Mouse (Mus musculus) liver, embryonic 14.5 days (tissue): ENCODE results near the gene Gimap4. TPM values are rescaled to one million over a fixed set of nuclear protein-coding genes. Genes with fewer than 3 reads are reported as not detected.

Source experiments
- ATAC-seq: fragments of 200-750 bp; cut with Nextera tagmentation; 2 replicates; pipeline ENCODE4 v1.8.0; 2017; ENCODE audit warnings: moderate number of reproducible peaks, mild to moderate bottlenecking, moderate library complexity; ENCODE audit not compliant: insufficient read depth
- DNase-seq, 3 experiments: peaks; one replicate each; pipeline ENCODE4 v3.0.0-alpha.2; 2012 to 2013; ENCODE audit warnings: low read depth in 3 of 3, low spot score in 3 of 3
- H3K27ac ChIP-seq: fragments of 300-500 bp; sonication (generic); 2 replicates; pipeline ENCODE4 v1.5.1; 2014; ENCODE audit warnings: moderate library complexity, mild to moderate bottlenecking, control low read depth, inconsistent platforms
- H3K27me3 ChIP-seq: fragments of 300-500 bp; sonication (generic); 2 replicates; pipeline ENCODE4 v1.6.1; 2014; ENCODE audit warnings: mild to moderate bottlenecking, low read length, moderate library complexity; ENCODE audit not compliant: control insufficient read depth, insufficient read depth
- H3K36me3 ChIP-seq: fragments of 300-500 bp; sonication (generic); replicated peaks from 2 replicates; pipeline ENCODE4 v1.6.1; 2014; ENCODE audit warnings: low read depth; ENCODE audit not compliant: control insufficient read depth, insufficient read depth
- H3K4me1 ChIP-seq, 2 experiments: fragments of 200-500 bp in 1 of 2; fragments of 300-500 bp in 1 of 2; sonication (generic) in 1 of 2; replicated peaks; 2 replicates each; pipeline ENCODE4 v1.6.1; 2012 to 2014; ENCODE audit warnings: antibody characterized with exemption in 1 of 2, inconsistent platforms in 1 of 2, low read length in 1 of 2; ENCODE audit not compliant: control insufficient read depth in 2 of 2, insufficient read depth in 2 of 2
- H3K4me2 ChIP-seq: fragments of 300-500 bp; sonication (generic); 2 replicates; pipeline ENCODE4 v1.6.1; 2014; ENCODE audit warnings: low read depth, mild to moderate bottlenecking, control low read depth, moderate library complexity
- H3K4me3 ChIP-seq, 2 experiments: fragments of 200-500 bp in 1 of 2; fragments of 300-500 bp in 1 of 2; sonication (generic) in 1 of 2; 2 replicates each; pipeline ENCODE4 v1.5.1; 2012 to 2014; ENCODE audit warnings: low read depth in 2 of 2, low read length in 2 of 2, mild to moderate bottlenecking in 2 of 2, control low read depth in 1 of 2, inconsistent platforms in 1 of 2, moderate library complexity in 1 of 2; ENCODE audit not compliant: insufficient read depth in 1 of 2
- H3K9ac ChIP-seq: fragments of 300-500 bp; sonication (generic); replicated peaks from 2 replicates; pipeline ENCODE4 v1.6.1; 2014; ENCODE audit warnings: mild to moderate bottlenecking, control low read depth, moderate library complexity
- H3K9me3 ChIP-seq: fragments of 300-500 bp; sonication (generic); 2 replicates; pipeline ENCODE4 v1.6.1; 2016; ENCODE audit warnings: low read length, mixed read lengths; ENCODE audit not compliant: control insufficient read depth
- CTCF ChIP-seq: IDR thresholded peaks from 2 replicates; pipeline ENCODE4 v1.5.1; 2016; ENCODE audit warnings: antibody characterized with exemption, low read depth, control low read depth
- EP300 ChIP-seq: IDR thresholded peaks from 2 replicates; pipeline ENCODE4 v1.6.1; 2016; ENCODE audit warnings: antibody characterized with exemption, low read depth
- WGBS: fragments of 180-500 bp; shearing (Covaris S2); extraction: QIAGEN DNeasy Blood & Tissue Kit; methylation state at CpG from one replicate; pipeline ENCODE4 v1.1.7; 2014; ENCODE audit not compliant: insufficient replicate concordance; 5-methylcytosine and 5-hydroxymethylcytosine counted together
- polyA plus RNA-seq, 2 experiments: library from polyadenylated mRNA; depleted of rRNA in 1 of 2; stranded (reverse) in 1 of 2; unstranded in 1 of 2; fragments of >200 nt; fragmentation: Nextera tagmentation in 1 of 2; extraction: Ambion mirVana in 1 of 2; gene quantifications; 2 replicates each; pipeline versions ENCODE4 v1.2.1 to v1.2.3; 2012 to 2014

Gimap4 gene
- polyA plus RNA-seq, 2 experiments = 6.2 to 8.3 TPM

DNA sequence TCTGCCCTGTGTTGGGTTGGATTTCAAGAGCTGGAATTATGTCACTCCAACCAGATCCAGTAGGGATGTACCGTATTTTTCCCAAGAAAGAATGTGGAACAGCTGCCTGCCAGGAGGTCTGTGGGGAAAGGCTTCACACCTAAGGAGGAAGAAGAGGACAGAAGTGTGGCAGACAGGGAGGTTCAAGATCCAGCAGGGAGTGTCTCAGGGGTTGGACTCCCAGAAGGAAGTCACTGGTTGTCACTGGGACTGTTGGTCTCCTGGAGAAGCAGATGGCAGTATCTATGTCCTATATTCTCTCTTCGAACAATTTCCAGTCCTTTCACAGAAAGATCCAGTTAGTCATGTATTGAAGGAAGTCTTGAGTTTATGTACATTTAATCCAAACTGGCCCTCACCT lies 36.7 kb upstream of the Gimap4 start:
- Histone ChIP-seq H3K27me3 (no peaks in the 10 kb centered on the region), H3K4me1 (0 out of 4 replicates have a peak, but pooled peaks cover 0 to 1% of the 10 kb centered on the region in 2 experiments), H3K4me3 (no peak overlapping the region), H3K9ac (no peak overlapping the region), H3K4me2 (no peak overlapping the region), H3K27ac (no peak overlapping the region), H3K36me3 (no peaks in the 10 kb centered on the region), H3K9me3 (no peaks in the 10 kb centered on the region)
- TF ChIP-seq CTCF = no peak
- TF ChIP-seq EP300 = no peak
- WGBS = 66% methylated on average over 2 of the region's 2 CpGs
- ATAC-seq = no peak
- DNase-seq = no peak

DNA sequence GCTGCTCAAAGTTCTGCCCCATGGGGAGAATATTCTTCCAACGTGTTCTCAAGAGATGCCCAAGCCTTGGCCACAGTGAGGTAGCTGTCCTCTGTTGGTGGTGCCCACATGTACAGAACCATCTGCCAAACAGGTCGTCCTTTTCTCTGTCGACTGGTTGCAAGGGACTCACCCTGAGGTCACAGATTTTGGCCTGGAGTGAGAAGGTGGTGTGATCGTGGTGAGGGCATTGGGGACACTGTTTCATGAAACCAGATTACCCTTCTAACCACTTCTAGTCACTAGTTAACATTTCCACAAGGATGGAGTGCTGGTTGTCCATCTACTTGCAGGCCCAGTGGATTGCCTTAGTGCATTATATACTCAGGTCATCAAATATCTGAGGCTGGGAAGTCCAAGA lies 35.6 kb upstream of the Gimap4 start:
- 0 out of 4 replicates have a peak, but pooled peaks cover 0 to 1% of the 10 kb centered on the region in 2 experiments for H3K4me1 ChIP-seq
- DNase-seq (no peak), ATAC-seq (no peak)
- H3K9ac ChIP-seq = no peak overlapping the region
- no peak overlapping the region for H3K27ac ChIP-seq
- TF ChIP-seq EP300 (no peak), CTCF (no peak)
- no peaks in the 10 kb centered on the region for H3K27me3 ChIP-seq
- no peaks in the 10 kb centered on the region for H3K36me3 ChIP-seq
- H3K4me2 ChIP-seq = no peak overlapping the region
- WGBS = 63% methylated on average over 4 of the region's 4 CpGs
- H3K4me3 ChIP-seq = no peak overlapping the region
- H3K9me3 ChIP-seq = no peaks in the 10 kb centered on the region

DNA sequence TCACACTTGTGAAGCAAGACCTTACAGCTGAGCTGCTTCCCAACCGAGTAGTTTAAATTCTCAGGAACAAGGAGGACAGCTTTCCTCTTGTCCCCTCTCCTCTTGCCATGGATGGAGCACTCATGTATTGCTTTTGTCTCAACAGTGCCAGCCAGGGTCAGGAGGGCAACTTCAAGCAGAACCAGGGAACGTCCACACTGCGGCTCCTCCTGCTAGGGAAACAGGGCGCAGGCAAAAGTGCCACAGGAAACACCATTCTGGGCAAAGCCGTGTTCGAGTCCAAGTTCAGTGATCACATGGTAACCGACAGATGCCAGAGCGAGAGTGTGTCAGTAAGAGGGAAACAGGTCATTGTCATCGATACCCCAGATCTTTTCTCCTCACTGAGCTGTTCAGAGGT lies 34.3 kb upstream of the Gimap4 start:
- DNase-seq (no peak), ATAC-seq (no peak)

DNA sequence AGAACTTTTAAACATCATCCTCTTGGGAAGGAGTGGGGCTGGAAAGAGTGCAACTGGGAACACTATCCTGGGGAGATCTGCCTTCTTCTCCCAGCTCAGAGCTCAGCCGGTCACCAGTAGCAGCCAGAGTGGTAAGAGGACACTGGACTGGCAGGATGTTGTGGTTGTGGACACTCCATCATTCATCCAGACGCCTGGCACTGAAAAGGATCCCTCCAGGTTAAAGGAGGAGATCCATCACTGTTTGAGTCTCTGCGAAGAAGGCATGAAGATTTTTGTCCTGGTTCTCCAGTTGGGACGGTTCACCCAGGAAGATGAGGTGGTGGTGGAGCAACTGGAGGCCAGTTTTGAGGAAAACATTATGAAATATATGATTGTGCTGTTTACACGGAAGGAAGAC lies 25.6 kb upstream of the Gimap4 start:
- H3K4me1 ChIP-seq = no peaks in the 10 kb centered on the region
- no peak for TF ChIP-seq CTCF
- TF ChIP-seq EP300 = no peak
- no peak for ATAC-seq
- no peak overlapping the region for H3K27ac ChIP-seq
- no peak overlapping the region for H3K4me3 ChIP-seq
- DNase-seq = no peak
- no peaks in the 10 kb centered on the region for H3K27me3 ChIP-seq
- H3K36me3 ChIP-seq = no peaks in the 10 kb centered on the region
- H3K9me3 ChIP-seq = no peaks in the 10 kb centered on the region
- H3K4me2 ChIP-seq = no peak overlapping the region
- no peak overlapping the region for H3K9ac ChIP-seq
- WGBS = 48% methylated on average over 5 of the region's 5 CpGs

More for the DNA sequence above, 34.3 kb upstream of the Gimap4 start:
- H3K27ac ChIP-seq = no peak overlapping the region
- no peak overlapping the region for H3K4me2 ChIP-seq
- H3K9ac ChIP-seq = no peak overlapping the region
- H3K9me3 ChIP-seq = no peaks in the 10 kb centered on the region
- 71% methylated on average over 9 of the region's 9 CpGs for WGBS
- H3K36me3 ChIP-seq = no peaks in the 10 kb centered on the region
- TF ChIP-seq CTCF (no peak), EP300 (no peak)
- H3K4me1 ChIP-seq = 0 out of 4 replicates have a peak, but pooled peaks cover 0 to 1% of the 10 kb centered on the region in 2 experiments
- no peaks in the 10 kb centered on the region for H3K27me3 ChIP-seq
- no peak overlapping the region for H3K4me3 ChIP-seq

DNA sequence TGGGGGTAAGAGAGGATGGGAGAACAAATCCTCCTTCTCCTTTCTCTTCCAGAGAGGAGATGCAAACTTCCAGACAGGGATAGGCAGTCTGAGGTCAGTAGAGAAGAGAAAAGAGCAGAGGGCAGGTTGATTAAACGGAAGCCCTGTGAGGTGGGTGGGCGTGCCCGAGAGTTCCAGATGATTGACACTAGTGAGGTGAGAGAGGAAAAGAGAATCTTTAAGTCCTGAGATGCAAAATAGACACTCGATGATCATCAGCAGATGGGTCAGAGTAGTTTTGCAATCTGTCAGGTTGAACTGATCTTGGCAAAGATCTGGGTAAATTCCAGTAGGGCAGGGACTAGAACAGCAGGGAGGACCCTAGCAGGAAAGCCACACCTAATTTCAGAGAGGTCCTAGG lies 19.6 kb upstream of the Gimap4 start:
- Histone ChIP-seq H3K27me3 (no peaks in the 10 kb centered on the region), H3K9me3 (no peaks in the 10 kb centered on the region), H3K27ac (no peak overlapping the region), H3K4me2 (no peak overlapping the region), H3K4me1 (peaks cover 2% of the 10 kb centered on the region in 2 experiments; a peak in 1 of 4 replicates), H3K4me3 (no peak overlapping the region), H3K36me3 (no peaks in the 10 kb centered on the region), H3K9ac (no peak overlapping the region)
- DNase-seq (no peak), ATAC-seq (no peak)
- TF ChIP-seq EP300 (no peak), CTCF (no peak)
- 59% methylated on average over 4 of the region's 4 CpGs for WGBS
